ENCODE assay signal across 13 mouse cellular contexts in genomic region chr15:28109916-28110315, GRCm38 (mm10).
DNase-seq lines count a peak whose midpoint lies in the region; ATAC-seq and TF ChIP-seq lines count a peak whose summit lies in the region.
"Had no signal": no experiment of that assay in that cellular context is flagged by ENCODE, and none has a peak within 500 bp of the region (broad histone marks: within the 10 kb centered on the region; RNA-seq: fewer than 3 reads in every experiment).

No protein-coding gene starts in this region.

- H3K4me1 ChIP-seq in forebrain, embryonic 11.5 days (replicated peaks; ENCODE audit: control insufficient read depth, insufficient read depth, low read length): no peaks in the 10 kb centered on the region
- peaks cover 14% of the 10 kb centered on the region for H3K4me1 ChIP-seq in forebrain, embryonic 10.5 days
- H3K4me1 ChIP-seq in CH12.LX (ENCODE audit: control insufficient read depth in 1 of 2, insufficient read depth in 2 of 2): peaks cover 0 to 26% of the 10 kb centered on the region in 2 experiments; a peak in 2 of 4 replicates
- H3K4me1 ChIP-seq: heart, embryonic 15.5 days; neural tube, embryonic 12.5 days had no signal

- H3K36me3 ChIP-seq in forebrain, embryonic 11.5 days (ENCODE audit: control insufficient read depth, insufficient read depth, low read length): no peaks in the 10 kb centered on the region
- no peaks in the 10 kb centered on the region for H3K36me3 ChIP-seq in forebrain, embryonic 10.5 days (replicated peaks)
- no peaks in the 10 kb centered on the region for H3K36me3 ChIP-seq in CH12.LX (replicated peaks in 1 of 2; ENCODE audit: control insufficient read depth in 1 of 2, insufficient read depth in 1 of 2, low read length in 1 of 2)
- H3K36me3 ChIP-seq: heart, embryonic 15.5 days; neural tube, embryonic 12.5 days had no signal

- dilution Hi-C loops in CH12.LX (cut with MboI; ENCODE audit: extremely low pct_ligation_motif_present, extremely low pct_unique_long_range_greater_than_20kb, low sequenced_read_pairs): no loop called here

- no peaks in the 10 kb centered on the region for H3K9me3 ChIP-seq in forebrain, embryonic 11.5 days (ENCODE audit: control insufficient read depth, low read length)
- no peaks in the 10 kb centered on the region for H3K9me3 ChIP-seq in forebrain, embryonic 10.5 days
- H3K9me3 ChIP-seq in CH12.LX (replicated peaks; ENCODE audit: low read length): no peaks in the 10 kb centered on the region
- H3K9me3 ChIP-seq: heart, embryonic 15.5 days; neural tube, embryonic 12.5 days had no signal

- no peak overlapping the region for H3K4me3 ChIP-seq in forebrain, embryonic 11.5 days (ENCODE audit: low read depth, low read length)
- H3K4me3 ChIP-seq in forebrain, embryonic 10.5 days: no peak overlapping the region
- H3K4me3 ChIP-seq in CH12.LX (replicated peaks in 1 of 3; ENCODE audit: low read depth in 2 of 3, low read length in 2 of 3, poor library complexity in 1 of 3): no peak overlapping the region
- H3K4me3 ChIP-seq: gastrocnemius, adult 2 months; heart, embryonic 15.5 days; megakaryocyte, embryonic 14.5 days; neural tube, embryonic 12.5 days had no signal

- no peak for TF ChIP-seq POLR2A in CH12.LX (IDR thresholded peaks at IDR 0.05; ENCODE audit: low read depth, low read length)

- H3K79me2 ChIP-seq in CH12.LX (replicated peaks; ENCODE audit: control insufficient read depth, extremely low read depth, insufficient read depth, poor library complexity, severe bottlenecking): no peaks in the 10 kb centered on the region

- peak; percentile 69; the same call in 1 of the 2 replicates for ATAC-seq in forebrain, embryonic 11.5 days (replicated peaks; ENCODE audit: low FRiP score)

- no peak overlapping the region for H3K4me2 ChIP-seq in forebrain, embryonic 11.5 days (ENCODE audit: low read depth, low read length, severe bottlenecking)
- peak overlapping the region; percentile 36; the same call in 1 of the 2 replicates for H3K4me2 ChIP-seq in CH12.LX (ENCODE audit: insufficient read depth, low read depth, poor library complexity, severe bottlenecking)
- H3K4me2 ChIP-seq: heart, embryonic 15.5 days; neural tube, embryonic 12.5 days had no signal

- 51% methylated on average over 8 of the region's 8 CpGs for WGBS in forebrain, embryonic 11.5 days
- 82% methylated on average over 8 of the region's 8 CpGs for WGBS in forebrain, embryonic 10.5 days

- TF ChIP-seq CTCF in CH12.LX (conservative IDR thresholded peaks at IDR 0.05 in 1 of 2, IDR thresholded peaks at IDR 0.05 in 1 of 2; ENCODE audit: low read depth in 2 of 2, low read length in 2 of 2): no peak

- peak; percentile 53 for DNase-seq in forebrain, embryonic 11.5 days (ENCODE audit: low spot score)
- no peak for DNase-seq in forebrain, embryonic 10.5 days (ENCODE audit: extremely low spot score, low spot score)
- DNase-seq in CH12.LX (ENCODE audit: extremely low read depth): peak; percentile 75
- DNase-seq in frontal cortex, postnatal 14 days (ENCODE audit: low spot score in 2 of 2): peak; percentile 36
- peak; percentile 13 to 77 for DNase-seq in left cerebral cortex, adult 8-10 months (ENCODE audit: low spot score in 2 of 2)
- no peak for DNase-seq in thymus, postnatal 0 days (ENCODE audit: low spot score)
- no peak for DNase-seq in yolk sac, embryonic 10.5 days (ENCODE audit: low spot score)
- no peak for DNase-seq in cerebellum, adult 11-12 months
- DNase-seq: gastrocnemius, adult 2 months had no signal

- no peak overlapping the region for H3K9ac ChIP-seq in forebrain, embryonic 11.5 days (ENCODE audit: low read length)
- H3K9ac ChIP-seq in CH12.LX (ENCODE audit: insufficient read depth, low read depth): no peak overlapping the region
- H3K9ac ChIP-seq: heart, embryonic 15.5 days; neural tube, embryonic 12.5 days had no signal

- in situ Hi-C loops in CH12.LX (cut with MboI; ENCODE audit: low pct_ligation_motif_present, low pct_unique_long_range_greater_than_20kb, low sequenced_read_pairs): no loop called here

- H3K27me3 ChIP-seq in forebrain, embryonic 11.5 days (ENCODE audit: control insufficient read depth, insufficient read depth, low read length): no peaks in the 10 kb centered on the region
- no peaks in the 10 kb centered on the region for H3K27me3 ChIP-seq in forebrain, embryonic 10.5 days (ENCODE audit: poor library complexity, severe bottlenecking)
- H3K27me3 ChIP-seq in CH12.LX (replicated peaks): no peaks in the 10 kb centered on the region
- H3K27me3 ChIP-seq: heart, embryonic 15.5 days; neural tube, embryonic 12.5 days had no signal

- no peak; the same call in 1 of the 2 replicates for TF ChIP-seq EP300 in CH12.LX (IDR thresholded peaks at IDR 0.05; ENCODE audit: low read length)

- TF ChIP-seq RAD21 in CH12.LX (IDR thresholded peaks at IDR 0.05; ENCODE audit: low read depth, low read length): no peak

- no peak overlapping the region for H3K27ac ChIP-seq in forebrain, embryonic 11.5 days (ENCODE audit: low read depth, low read length)
- no peak overlapping the region for H3K27ac ChIP-seq in forebrain, embryonic 10.5 days
- H3K27ac ChIP-seq in CH12.LX (ENCODE audit: insufficient read depth, low read depth): no peak overlapping the region
- H3K27ac ChIP-seq: gastrocnemius, adult 2 months; heart, embryonic 15.5 days; kidney, postnatal 0 days; neural tube, embryonic 12.5 days had no signal

TF ChIP-seq in CH12.LX, 34 proteins besides CTCF, POLR2A, EP300 and RAD21:
- peak; percentile 48; the same call in 1 of the 2 replicates for TF ChIP-seq ETS1 (conservative IDR thresholded peaks at IDR 0.05; ENCODE audit: low read depth, low read length)
- no peak for TF ChIP-seq RCOR1 (conservative IDR thresholded peaks at IDR 0.05; ENCODE audit: low read depth, low read length)
- peak; percentile 70 for TF ChIP-seq BHLHE40 (IDR thresholded peaks at IDR 0.05; ENCODE audit: low read depth, low read length)
- 0 out of 2 replicates have a peak, but pooled peaks have one; percentile 26 for TF ChIP-seq MEF2A (IDR thresholded peaks at IDR 0.05; ENCODE audit: borderline replicate concordance, low read depth, low read length)

Comparison
In these comparisons a context has a peak if more than half of its experiments do, and no peak if none do; other contexts are left out.
1. DNase-seq: peak in forebrain, embryonic 11.5 days (single experiment), CH12.LX (single experiment), frontal cortex, postnatal 14 days (2 of 2) and left cerebral cortex, adult 8-10 months (2 of 2); none in forebrain, embryonic 10.5 days (single experiment), thymus, postnatal 0 days (single experiment), yolk sac, embryonic 10.5 days (single experiment) and cerebellum, adult 11-12 months (single experiment).